Mouse (Mus musculus): ENCODE results near the gene Atg4d. TPM values are rescaled to one million over a fixed set of nuclear protein-coding genes. Genes with fewer than 3 reads are reported as not detected.

Atg4d gene
- total and polyA plus RNA-seq, 3 experiments = 60.8 to 100 (median 88.7) TPM

GRCm38 (mm10) chr9:21275727-21276126 lies 10.6 kb downstream of the Atg4d start:
- Histone ChIP-seq H3K27me3 (ENCODE audit: control insufficient read depth, insufficient read depth, low read length) (no peaks in the 10 kb centered on the region), H3K4me3 (no peak overlapping the region), H3K79me2 (replicated peaks; ENCODE audit: control insufficient read depth, insufficient read depth, low read length) (no peaks in the 10 kb centered on the region), H3K27ac (no peak overlapping the region), H3K9ac (ENCODE audit: low read depth, low read length) (no peak overlapping the region), H3K4me1 (ENCODE audit: control insufficient read depth, insufficient read depth, low read length) (peaks cover 2% of the 10 kb centered on the region; the same call in 1 of the 2 replicates), H3K36me3 (ENCODE audit: control insufficient read depth, insufficient read depth, low read length) (no peaks in the 10 kb centered on the region; the same call in 1 of the 2 replicates)
- DNase-seq = no peak
- 85% methylated on average over 12 of the region's 12 CpGs for WGBS
- no peak for TF ChIP-seq EP300 (IDR thresholded peaks at IDR 0.05; ENCODE audit: insufficient read depth, low read depth, low read length)
- no peak for TF ChIP-seq CTCF (IDR thresholded peaks at IDR 0.05)
- no peak for TF ChIP-seq POLR2A (IDR thresholded peaks at IDR 0.05; ENCODE audit: insufficient read depth, low read depth, low read length)
- intact Hi-C loops (cut with DNase I) = no loop called here

- Histone ChIP-seq H3K79me2 (replicated peaks; ENCODE audit: control insufficient read depth, insufficient read depth, low read length) (no peaks in the 10 kb centered on the region), H3K27ac (no peak overlapping the region), H3K36me3 (ENCODE audit: control insufficient read depth, insufficient read depth, low read length) (no peaks in the 10 kb centered on the region; the same call in 1 of the 2 replicates), H3K4me3 (no peak overlapping the region), H3K4me1 (ENCODE audit: control insufficient read depth, insufficient read depth, low read length) (peaks cover 2% of the 10 kb centered on the region; the same call in 1 of the 2 replicates), H3K9ac (ENCODE audit: low read depth, low read length) (no peak overlapping the region), H3K27me3 (ENCODE audit: control insufficient read depth, insufficient read depth, low read length) (no peaks in the 10 kb centered on the region)
- no peak for DNase-seq
- TF ChIP-seq CTCF (IDR thresholded peaks at IDR 0.05) = no peak
- TF ChIP-seq POLR2A (IDR thresholded peaks at IDR 0.05; ENCODE audit: insufficient read depth, low read depth, low read length) = 0 out of 2 replicates have a peak, but pooled peaks have one; percentile 9
- TF ChIP-seq EP300 (IDR thresholded peaks at IDR 0.05; ENCODE audit: insufficient read depth, low read depth, low read length) = no peak
- intact Hi-C loops (cut with DNase I) = no loop called here
- 74% methylated on average over 8 of the region's 8 CpGs for WGBS
Measured at GRCm38 (mm10) chr9:21276307-21276706, 11.2 kb downstream of the Atg4d start.

GRCm38 (mm10) chr9:21277776-21278175 lies 12.7 kb downstream of the Atg4d start:
- peak in 1 of 2 experiments; percentile 32 for DNase-seq
- 81% methylated on average over 5 of the region's 5 CpGs for WGBS
- no peaks in the 10 kb centered on the region; the same call in 1 of the 2 replicates for H3K36me3 ChIP-seq (ENCODE audit: control insufficient read depth, insufficient read depth, low read length)
- H3K9ac ChIP-seq (ENCODE audit: low read depth, low read length) = no peak overlapping the region
- no peak overlapping the region for H3K4me3 ChIP-seq
- TF ChIP-seq EP300 (IDR thresholded peaks at IDR 0.05; ENCODE audit: insufficient read depth, low read depth, low read length) (no peak), POLR2A (IDR thresholded peaks at IDR 0.05; ENCODE audit: insufficient read depth, low read depth, low read length) (no peak), CTCF (IDR thresholded peaks at IDR 0.05) (no peak)
- H3K27me3 ChIP-seq (ENCODE audit: control insufficient read depth, insufficient read depth, low read length) = no peaks in the 10 kb centered on the region
- no peaks in the 10 kb centered on the region for H3K79me2 ChIP-seq (replicated peaks; ENCODE audit: control insufficient read depth, insufficient read depth, low read length)
- H3K4me1 ChIP-seq (ENCODE audit: control insufficient read depth, insufficient read depth, low read length) = peaks cover 2% of the 10 kb centered on the region; the same call in 1 of the 2 replicates
- H3K27ac ChIP-seq = no peak overlapping the region
- intact Hi-C loops (cut with DNase I) = no loop called here

- DNase-seq = no peak
- 89% methylated on average over 5 of the region's 5 CpGs for WGBS
- Histone ChIP-seq H3K27me3 (ENCODE audit: control insufficient read depth, insufficient read depth, low read length) (no peaks in the 10 kb centered on the region), H3K27ac (no peak overlapping the region), H3K9ac (ENCODE audit: low read depth, low read length) (no peak overlapping the region), H3K4me1 (ENCODE audit: control insufficient read depth, insufficient read depth, low read length) (peaks cover 5% of the 10 kb centered on the region), H3K36me3 (ENCODE audit: control insufficient read depth, insufficient read depth, low read length) (peaks cover 2% of the 10 kb centered on the region), H3K79me2 (replicated peaks; ENCODE audit: control insufficient read depth, insufficient read depth, low read length) (no peaks in the 10 kb centered on the region), H3K4me3 (no peak overlapping the region)
- intact Hi-C loops (cut with DNase I) = loop anchor here (10.0 kb wide), 1 partner anchor 389 kb away; the partner anchor contains the start of gene Eif3g
- TF ChIP-seq CTCF (IDR thresholded peaks at IDR 0.05) = 0 out of 2 replicates have a peak, but pooled peaks have one; percentile 13
- no peak for TF ChIP-seq POLR2A (IDR thresholded peaks at IDR 0.05; ENCODE audit: insufficient read depth, low read depth, low read length)
Measured at GRCm38 (mm10) chr9:21283591-21283990, 18.5 kb downstream of the Atg4d start.

- 89% methylated on average over 3 of the region's 3 CpGs for WGBS
- no peak for DNase-seq
- TF ChIP-seq POLR2A (IDR thresholded peaks at IDR 0.05; ENCODE audit: insufficient read depth, low read depth, low read length) = no peak
- no peak overlapping the region for H3K27ac ChIP-seq
- H3K4me1 ChIP-seq (ENCODE audit: control insufficient read depth, insufficient read depth, low read length) = peaks cover 5% of the 10 kb centered on the region
- H3K27me3 ChIP-seq (ENCODE audit: control insufficient read depth, insufficient read depth, low read length) = no peaks in the 10 kb centered on the region
- no peaks in the 10 kb centered on the region for H3K79me2 ChIP-seq (replicated peaks; ENCODE audit: control insufficient read depth, insufficient read depth, low read length)
- no peak overlapping the region for H3K4me3 ChIP-seq
- H3K36me3 ChIP-seq (ENCODE audit: control insufficient read depth, insufficient read depth, low read length) = peaks cover 4% of the 10 kb centered on the region
- intact Hi-C loops (cut with DNase I) = loop anchor here (10.0 kb wide), 1 partner anchor 389 kb away; the partner anchor contains the start of gene Eif3g
- H3K9ac ChIP-seq (ENCODE audit: low read depth, low read length) = no peak overlapping the region
Measured at GRCm38 (mm10) chr9:21283994-21284393, 18.9 kb downstream of the Atg4d start.

- H3K27ac ChIP-seq = no peak overlapping the region
- DNase-seq = no peak
- H3K79me2 ChIP-seq (replicated peaks; ENCODE audit: control insufficient read depth, insufficient read depth, low read length) = no peaks in the 10 kb centered on the region
- no peak overlapping the region for H3K9ac ChIP-seq (ENCODE audit: low read depth, low read length)
- intact Hi-C loops (cut with DNase I) = loop anchor here (1.0 to 10.0 kb wide), 2 partner anchors 21 to 392 kb away; partner anchors contain the start of genes Atg4d and Eif3g
- peaks cover 5% of the 10 kb centered on the region for H3K4me1 ChIP-seq (ENCODE audit: control insufficient read depth, insufficient read depth, low read length)
- TF ChIP-seq CTCF (IDR thresholded peaks at IDR 0.05) = no peak
- TF ChIP-seq EP300 (IDR thresholded peaks at IDR 0.05; ENCODE audit: insufficient read depth, low read depth, low read length) = no peak
- TF ChIP-seq POLR2A (IDR thresholded peaks at IDR 0.05; ENCODE audit: insufficient read depth, low read depth, low read length) = no peak
- 23% methylated on average over 3 of the region's 3 CpGs for WGBS
- H3K27me3 ChIP-seq (ENCODE audit: control insufficient read depth, insufficient read depth, low read length) = no peaks in the 10 kb centered on the region
- no peak overlapping the region; the same call in 1 of the 2 replicates for H3K4me3 ChIP-seq
- peaks cover 4% of the 10 kb centered on the region for H3K36me3 ChIP-seq (ENCODE audit: control insufficient read depth, insufficient read depth, low read length)
Measured at GRCm38 (mm10) chr9:21286753-21287152, 21.7 kb downstream of the Atg4d start.
